Mouse (Mus musculus) megakaryocyte, embryonic 14.5 days (primary cell): ENCODE data around the gene Lrp4.

Experiments
- FLI1 ChIP-seq: IDR thresholded peaks from 2 replicates; pipeline ENCODE4 v1.6.1; 2012; ENCODE audit warnings: low read length, inconsistent platforms, mixed read lengths
- GATA1 ChIP-seq: IDR thresholded peaks from 3 replicates; pipeline ENCODE4 v1.6.1; 2012; ENCODE audit warnings: mixed read lengths, low read length, inconsistent platforms, borderline replicate concordance

DNA sequence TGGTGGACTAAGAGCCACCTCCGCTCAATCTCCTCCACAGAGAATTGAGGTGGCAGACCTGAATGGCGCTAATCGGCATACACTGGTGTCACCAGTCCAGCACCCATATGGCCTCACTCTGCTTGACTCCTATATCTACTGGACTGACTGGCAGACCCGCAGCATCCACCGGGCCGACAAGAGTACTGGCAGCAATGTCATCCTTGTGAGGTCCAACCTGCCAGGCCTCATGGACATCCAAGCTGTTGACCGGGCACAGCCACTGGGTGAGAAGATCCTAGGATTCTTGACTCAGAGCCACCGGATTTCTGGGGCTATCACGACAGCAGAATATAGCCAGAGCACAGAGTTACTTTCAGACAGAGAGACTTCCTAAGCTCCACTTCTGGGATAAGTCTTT is 36.7 kb downstream of the Lrp4 start:
- TF ChIP-seq GATA1: no peak
- TF ChIP-seq FLI1: no peak
